Mouse (Mus musculus) heart, postnatal 0 days (tissue): Measurements from ENCODE around the gene Gtsf1l.

Experiments used
- CTCF ChIP-seq: IDR thresholded peaks from 2 replicates; pipeline ENCODE4 v1.5.1; 2016; ENCODE audit warnings: antibody characterized with exemption, control low read depth, low read depth
- EP300 ChIP-seq: IDR thresholded peaks from 2 replicates; pipeline ENCODE4 v1.6.1; 2016; ENCODE audit warnings: antibody characterized with exemption, low read depth

- no peak for TF ChIP-seq CTCF
- TF ChIP-seq EP300: no peak
Measured at GRCm38 (mm10) chr2:163052101-163052500, 35.6 kb downstream of the Gtsf1l start.
